Mouse (Mus musculus): ENCODE results near the gene Akap6. TPM values are rescaled to one million over a fixed set of nuclear protein-coding genes. Genes with fewer than 3 reads are reported as not detected.

Akap6 gene
- polyA plus RNA-seq, 1 experiment = 0.59 TPM

- Histone ChIP-seq H3K4me3 (ENCODE audit: control insufficient read depth, low read depth, low read length) (no peak overlapping the region), H3K4me1 (ENCODE audit: control insufficient read depth, insufficient read depth, low read length) (peaks cover 4% of the 10 kb centered on the region; the same call in 1 of the 2 replicates), H3K27ac (ENCODE audit: control insufficient read depth, insufficient read depth, low read depth, low read length) (no peak overlapping the region), H3K36me3 (ENCODE audit: control insufficient read depth, insufficient read depth, low read length) (no peaks in the 10 kb centered on the region), H3K27me3 (ENCODE audit: control insufficient read depth, insufficient read depth, low read length) (no peaks in the 10 kb centered on the region)
- TF ChIP-seq POLR2A (IDR thresholded peaks at IDR 0.05; ENCODE audit: control insufficient read depth, low read depth, low read length) = no peak
- TF ChIP-seq CTCF (IDR thresholded peaks at IDR 0.05; ENCODE audit: control insufficient read depth, insufficient read depth, insufficient replicate concordance, low read depth, low read length) = no peak
Measured at GRCm38 (mm10) chr12:52699961-52700696, 946 bp downstream of the Akap6 start.

GRCm38 (mm10) chr12:52700697-52701191 is 1.6 kb downstream of the Akap6 start:
- TF ChIP-seq POLR2A (IDR thresholded peaks at IDR 0.05; ENCODE audit: control insufficient read depth, low read depth, low read length) = no peak
- no peak for TF ChIP-seq CTCF (IDR thresholded peaks at IDR 0.05; ENCODE audit: control insufficient read depth, insufficient read depth, insufficient replicate concordance, low read depth, low read length)
- Histone ChIP-seq H3K27ac (ENCODE audit: control insufficient read depth, insufficient read depth, low read depth, low read length) (no peak overlapping the region), H3K36me3 (ENCODE audit: control insufficient read depth, insufficient read depth, low read length) (no peaks in the 10 kb centered on the region), H3K4me3 (ENCODE audit: control insufficient read depth, low read depth, low read length) (no peak overlapping the region), H3K4me1 (ENCODE audit: control insufficient read depth, insufficient read depth, low read length) (peaks cover 4% of the 10 kb centered on the region; the same call in 1 of the 2 replicates), H3K27me3 (ENCODE audit: control insufficient read depth, insufficient read depth, low read length) (no peaks in the 10 kb centered on the region)

DNA sequence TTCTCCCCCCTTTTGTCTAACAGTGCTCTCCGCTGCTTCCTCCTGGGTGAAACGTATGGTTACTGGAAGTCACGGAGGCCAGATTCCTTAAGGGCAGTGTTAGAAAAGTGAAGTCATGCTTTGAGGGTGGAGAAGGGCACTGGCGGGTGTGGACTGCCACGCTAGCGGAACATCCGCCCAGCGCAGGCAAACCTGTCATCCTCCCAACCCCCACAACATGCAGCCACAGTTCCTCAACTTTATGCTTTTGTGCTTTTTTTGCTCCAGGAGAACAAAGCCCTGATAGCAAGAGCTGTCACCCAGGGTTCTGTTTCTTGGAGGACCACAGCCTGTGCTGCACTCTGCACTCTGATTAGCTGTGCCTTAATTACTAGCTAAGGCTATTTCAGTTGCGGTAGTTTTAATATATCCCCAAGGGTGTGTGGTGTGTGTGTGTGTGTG is 2.0 kb downstream of the Akap6 start:
- no peak overlapping the region for H3K4me3 ChIP-seq (ENCODE audit: control insufficient read depth, low read depth, low read length)
- H3K27ac ChIP-seq (ENCODE audit: control insufficient read depth, insufficient read depth, low read depth, low read length) = no peak overlapping the region
- H3K36me3 ChIP-seq (ENCODE audit: control insufficient read depth, insufficient read depth, low read length) = no peaks in the 10 kb centered on the region
- TF ChIP-seq POLR2A (IDR thresholded peaks at IDR 0.05; ENCODE audit: control insufficient read depth, low read depth, low read length) = no peak
- no peak for TF ChIP-seq CTCF (IDR thresholded peaks at IDR 0.05; ENCODE audit: control insufficient read depth, insufficient read depth, insufficient replicate concordance, low read depth, low read length)
- no peaks in the 10 kb centered on the region for H3K27me3 ChIP-seq (ENCODE audit: control insufficient read depth, insufficient read depth, low read length)
- H3K4me1 ChIP-seq (ENCODE audit: control insufficient read depth, insufficient read depth, low read length) = peaks cover 4% of the 10 kb centered on the region; the same call in 1 of the 2 replicates

DNA sequence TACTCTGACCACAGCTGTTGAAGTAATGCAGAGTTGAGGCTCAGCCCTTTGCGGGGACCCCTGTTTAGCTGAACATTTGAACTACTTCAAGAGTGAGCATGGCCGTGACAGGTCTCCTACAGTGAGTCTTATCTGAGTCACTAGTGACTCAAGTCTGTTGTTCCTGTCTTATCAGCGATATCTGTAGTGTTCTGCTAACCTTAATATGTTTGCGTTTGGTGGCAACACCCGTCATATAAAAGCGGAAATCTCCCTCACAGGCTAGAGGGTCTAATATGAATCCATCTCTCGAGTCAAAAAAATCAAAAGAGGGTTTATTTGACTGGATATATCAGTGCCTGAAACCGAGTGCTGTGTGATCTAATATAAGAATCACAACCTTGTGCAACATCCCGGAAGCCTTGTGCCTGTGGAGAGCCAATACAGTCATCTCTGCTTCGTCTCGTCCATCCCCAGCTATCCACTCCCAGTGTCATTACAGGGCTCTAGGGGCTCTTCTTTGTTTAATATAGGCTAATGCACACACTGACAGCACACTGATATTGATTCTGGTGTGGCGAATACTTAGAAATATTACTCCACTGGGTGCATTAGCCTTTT is 3.3 kb downstream of the Akap6 start:
- H3K27me3 ChIP-seq (ENCODE audit: control insufficient read depth, insufficient read depth, low read length) = no peaks in the 10 kb centered on the region
- no peak overlapping the region for H3K27ac ChIP-seq (ENCODE audit: control insufficient read depth, insufficient read depth, low read depth, low read length)
- TF ChIP-seq POLR2A (IDR thresholded peaks at IDR 0.05; ENCODE audit: control insufficient read depth, low read depth, low read length) (no peak), CTCF (IDR thresholded peaks at IDR 0.05; ENCODE audit: control insufficient read depth, insufficient read depth, insufficient replicate concordance, low read depth, low read length) (no peak)
- no peak overlapping the region for H3K4me3 ChIP-seq (ENCODE audit: control insufficient read depth, low read depth, low read length)
- no peaks in the 10 kb centered on the region for H3K36me3 ChIP-seq (ENCODE audit: control insufficient read depth, insufficient read depth, low read length)
- peaks cover 4% of the 10 kb centered on the region; the same call in 1 of the 2 replicates for H3K4me1 ChIP-seq (ENCODE audit: control insufficient read depth, insufficient read depth, low read length)

GRCm38 (mm10) chr12:52704081-52704480 is 4.9 kb downstream of the Akap6 start:
- Histone ChIP-seq H3K36me3 (ENCODE audit: control insufficient read depth, insufficient read depth, low read length) (no peaks in the 10 kb centered on the region), H3K4me3 (ENCODE audit: control insufficient read depth, low read depth, low read length) (no peak overlapping the region), H3K27me3 (ENCODE audit: control insufficient read depth, insufficient read depth, low read length) (no peaks in the 10 kb centered on the region), H3K4me1 (ENCODE audit: control insufficient read depth, insufficient read depth, low read length) (peaks cover 4% of the 10 kb centered on the region; the same call in 1 of the 2 replicates), H3K27ac (ENCODE audit: control insufficient read depth, insufficient read depth, low read depth, low read length) (no peak overlapping the region)
- no peak for TF ChIP-seq CTCF (IDR thresholded peaks at IDR 0.05; ENCODE audit: control insufficient read depth, insufficient read depth, insufficient replicate concordance, low read depth, low read length)
- no peak for TF ChIP-seq POLR2A (IDR thresholded peaks at IDR 0.05; ENCODE audit: control insufficient read depth, low read depth, low read length)

GRCm38 (mm10) chr12:52704810-52705209 is 5.6 kb downstream of the Akap6 start:
- Histone ChIP-seq H3K27me3 (ENCODE audit: control insufficient read depth, insufficient read depth, low read length) (no peaks in the 10 kb centered on the region), H3K36me3 (ENCODE audit: control insufficient read depth, insufficient read depth, low read length) (no peaks in the 10 kb centered on the region), H3K4me3 (ENCODE audit: control insufficient read depth, low read depth, low read length) (no peak overlapping the region), H3K27ac (ENCODE audit: control insufficient read depth, insufficient read depth, low read depth, low read length) (no peak overlapping the region), H3K4me1 (ENCODE audit: control insufficient read depth, insufficient read depth, low read length) (peaks cover 4% of the 10 kb centered on the region; the same call in 1 of the 2 replicates)
- TF ChIP-seq POLR2A (IDR thresholded peaks at IDR 0.05; ENCODE audit: control insufficient read depth, low read depth, low read length) = no peak
- TF ChIP-seq CTCF (IDR thresholded peaks at IDR 0.05; ENCODE audit: control insufficient read depth, insufficient read depth, insufficient replicate concordance, low read depth, low read length) = no peak

DNA sequence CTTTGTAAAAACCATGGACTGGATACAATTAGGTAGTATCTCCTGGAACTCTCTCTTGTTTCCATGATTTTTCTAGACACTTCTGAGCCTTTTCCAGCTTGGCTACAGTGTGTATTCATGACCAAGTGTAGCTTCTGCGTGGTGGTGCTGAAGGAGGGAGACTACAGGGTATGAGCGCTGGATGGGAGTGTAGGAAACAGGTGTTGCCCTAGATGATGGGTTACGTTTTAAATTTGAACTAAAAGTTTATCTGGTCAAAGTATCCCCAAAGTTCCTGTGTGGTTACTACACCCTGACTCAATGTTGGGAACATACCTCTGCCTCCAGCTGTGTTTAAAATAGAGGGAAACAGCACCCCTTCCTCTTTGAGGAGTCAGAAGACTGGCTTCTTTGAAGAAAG is 12.2 kb downstream of the Akap6 start:
- Histone ChIP-seq H3K36me3 (ENCODE audit: control insufficient read depth, insufficient read depth, low read length) (no peaks in the 10 kb centered on the region), H3K27ac (ENCODE audit: control insufficient read depth, insufficient read depth, low read depth, low read length) (no peak overlapping the region), H3K4me1 (ENCODE audit: control insufficient read depth, insufficient read depth, low read length) (no peaks in the 10 kb centered on the region), H3K27me3 (ENCODE audit: control insufficient read depth, insufficient read depth, low read length) (no peaks in the 10 kb centered on the region), H3K4me3 (ENCODE audit: control insufficient read depth, low read depth, low read length) (no peak overlapping the region; the same call in 1 of the 2 replicates)
- TF ChIP-seq POLR2A (IDR thresholded peaks at IDR 0.05; ENCODE audit: control insufficient read depth, low read depth, low read length) = no peak
- TF ChIP-seq CTCF (IDR thresholded peaks at IDR 0.05; ENCODE audit: control insufficient read depth, insufficient read depth, insufficient replicate concordance, low read depth, low read length) = no peak

Measured in testis, adult 2 months (tissue).